Mouse (Mus musculus) lung, adult 2 months (tissue): ENCODE data around the gene Ccdc138.

Source experiments
- CTCF ChIP-seq: fragments of 200-500 bp; IDR thresholded peaks from 2 replicates; pipeline ENCODE4 v1.5.1; 2011; ENCODE audit warnings: mild to moderate bottlenecking, low read length, control low read depth; ENCODE audit not compliant: insufficient read depth
- POLR2A ChIP-seq: fragments of 200-500 bp; IDR thresholded peaks from 2 replicates; pipeline ENCODE4 v1.6.1; 2011; ENCODE audit warnings: low read depth, mild to moderate bottlenecking, control low read depth, low read length, borderline replicate concordance; ENCODE audit errors: extremely low read depth

DNA sequence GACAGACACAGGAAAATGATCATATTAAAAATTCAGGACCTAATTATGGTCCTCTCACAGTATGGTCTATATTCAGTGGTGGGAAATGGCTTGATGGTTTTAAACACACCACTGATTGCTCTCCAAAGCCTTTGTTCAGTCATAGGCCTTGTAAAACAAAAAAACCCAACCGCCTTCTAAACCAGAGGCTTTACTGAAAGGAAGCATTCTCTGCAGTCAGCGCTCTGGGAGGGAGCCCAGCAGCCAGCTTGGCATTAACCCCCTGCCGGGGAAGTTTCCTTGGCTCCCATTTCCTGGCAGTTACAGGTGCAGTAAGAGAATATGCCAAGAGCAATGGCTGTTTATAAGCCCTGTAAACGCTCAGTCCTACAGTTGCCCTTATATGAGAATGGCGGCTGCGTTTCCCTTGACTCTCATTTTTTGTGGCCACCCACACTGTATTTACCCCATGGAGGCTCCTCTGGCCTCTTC, 103.7 kb downstream of the Ccdc138 start:
- TF ChIP-seq CTCF (no peak), POLR2A (no peak)
